Mouse (Mus musculus) myocyte (in vitro differentiated cells): ENCODE data around the gene Oxld1.

ENCODE experiments used
- CEBPB ChIP-seq: IDR thresholded peaks from 2 replicates; pipeline ENCODE4 v1.6.1; 2011; ENCODE audit warnings: mild to moderate bottlenecking, moderate library complexity; ENCODE audit not compliant: poor library complexity, insufficient read depth, severe bottlenecking
- POLR2A ChIP-seq: IDR thresholded peaks from one replicate; pipeline ENCODE4 v1.6.1; 2011; ENCODE audit warnings: low read depth, mild to moderate bottlenecking, control low read depth, moderate library complexity; ENCODE audit not compliant: insufficient read length
- TCF12 ChIP-seq: IDR thresholded peaks from one replicate; pipeline ENCODE4 v1.6.1; 2011; ENCODE audit warnings: mild to moderate bottlenecking, control low read depth; ENCODE audit not compliant: poor library complexity, insufficient read depth, severe bottlenecking
- TCF3 ChIP-seq: IDR thresholded peaks from one replicate; pipeline ENCODE4 v1.6.1; 2011; ENCODE audit warnings: low read depth, control low read depth; ENCODE audit not compliant: insufficient read length
- USF1 ChIP-seq: IDR thresholded peaks from one replicate; pipeline ENCODE4 v1.6.1; 2011; ENCODE audit warnings: low read depth, mild to moderate bottlenecking, control low read depth, moderate library complexity

DNA sequence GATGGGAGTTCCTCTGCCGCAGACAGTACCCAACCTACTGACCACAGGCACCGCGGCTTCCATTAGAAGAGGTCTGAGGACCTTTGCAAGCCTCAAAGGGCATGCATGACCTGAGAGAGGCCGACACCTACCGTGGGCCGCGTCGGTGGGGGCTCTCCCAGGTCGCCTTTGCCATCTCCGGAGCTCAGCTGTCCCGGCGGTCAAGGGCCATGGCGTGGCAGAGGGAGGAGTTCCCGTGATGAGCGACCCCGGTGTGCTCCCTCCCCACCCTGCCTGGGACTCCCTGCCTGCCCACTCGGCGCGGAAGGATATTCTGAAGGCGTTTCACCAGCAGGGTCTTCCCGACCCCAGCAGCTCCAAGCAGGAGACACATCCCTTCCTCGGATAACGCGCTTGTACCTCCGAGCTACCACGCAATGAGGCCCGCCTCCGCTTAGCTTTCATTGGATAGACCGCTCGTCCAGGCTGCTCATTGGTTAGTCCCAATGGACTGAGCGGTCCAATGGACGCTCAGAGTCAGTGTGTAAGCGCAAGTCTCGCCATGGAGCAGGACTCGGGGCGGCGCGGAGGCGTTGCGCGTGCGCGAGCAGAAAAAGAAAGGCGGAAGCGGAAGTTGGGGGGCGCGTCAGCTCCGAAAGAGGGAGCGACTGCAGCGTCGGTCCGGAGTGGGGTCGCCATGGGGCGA is 9.3 kb upstream of the Oxld1 start, which contains the start of gene Arl16:
- TF ChIP-seq USF1 (no peak), POLR2A (peak; percentile 88), CEBPB (no peak), TCF12 (no peak), TCF3 (no peak)
